Mouse (Mus musculus): ENCODE data around the gene Apba1. TPM values are rescaled to one million over a fixed set of nuclear protein-coding genes. Genes with fewer than 3 reads are reported as not detected.

Gene Apba1
- total and polyA plus RNA-seq, 2 experiments from 2014 or later: 0.36 to 2.4 TPM

DNA sequence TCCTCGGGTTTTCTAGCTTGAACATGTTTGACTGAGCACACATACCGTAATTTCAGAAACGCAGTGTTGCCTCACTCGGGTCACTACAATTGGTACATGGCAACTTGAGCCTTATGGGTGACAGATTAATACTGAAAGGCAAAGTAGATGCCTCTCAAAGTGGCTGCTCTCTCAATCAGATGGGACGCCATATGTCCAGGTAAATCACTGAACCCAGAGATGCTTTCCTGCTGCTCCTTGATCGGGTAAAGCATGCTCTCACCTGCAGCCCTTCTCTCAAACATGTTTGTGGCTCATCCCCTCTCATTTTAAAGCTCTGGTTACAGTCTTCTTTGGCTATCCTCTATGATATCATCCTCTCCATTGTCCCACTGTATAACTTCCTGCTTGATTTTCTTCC, 4.7 kb downstream of the Apba1 start:
- DNase-seq (ENCODE audit: low spot score): no peak
- no peak overlapping the region for H3K9ac ChIP-seq (replicated peaks; ENCODE audit: low read depth, low read length)
- no peak overlapping the region for H3K4me3 ChIP-seq (ENCODE audit: low read depth, low read length)
- H3K27me3 ChIP-seq (ENCODE audit: control insufficient read depth, insufficient read depth, low read length): peaks cover 18% of the 10 kb centered on the region
- whole genome bisulfite sequencing: 77% methylated on average over 6 of the region's 6 CpGs
- ATAC-seq (ENCODE audit: insufficient read depth, low read depth): no peak
- no peak overlapping the region for H3K27ac ChIP-seq (ENCODE audit: low read depth)
- no peaks in the 10 kb centered on the region for H3K36me3 ChIP-seq (replicated peaks; ENCODE audit: control insufficient read depth, insufficient read depth, low read length)
- H3K9me3 ChIP-seq (replicated peaks; ENCODE audit: control insufficient read depth, low read length): no peaks in the 10 kb centered on the region
- H3K4me2 ChIP-seq (ENCODE audit: low read depth, low read length): no peak overlapping the region
- no peaks in the 10 kb centered on the region for H3K4me1 ChIP-seq (ENCODE audit: control insufficient read depth, insufficient read depth)
- no peak for TF ChIP-seq EP300 (IDR thresholded peaks at IDR 0.05; ENCODE audit: low read depth)
- no peak for TF ChIP-seq CTCF (IDR thresholded peaks at IDR 0.05; ENCODE audit: low read depth)

DNA sequence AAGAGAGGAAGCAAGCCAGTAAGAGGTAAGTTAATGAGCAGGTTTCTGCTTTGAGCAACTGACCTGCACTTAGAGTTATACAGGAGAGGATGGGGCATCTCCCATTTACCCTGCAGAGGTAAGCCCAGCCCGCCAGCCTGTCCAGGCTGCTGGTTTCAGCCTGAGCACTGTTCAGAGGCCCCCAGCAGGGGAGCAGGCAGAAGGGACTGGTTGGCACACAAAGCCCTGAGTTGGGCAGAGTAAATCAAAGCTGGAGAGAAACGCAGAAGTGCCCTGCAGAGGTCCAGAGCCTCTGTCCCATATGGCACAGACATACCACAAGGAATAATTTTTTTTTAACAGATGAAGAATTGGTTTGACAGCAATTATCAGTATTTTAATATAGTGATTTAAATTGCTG, 5.4 kb downstream of the Apba1 start:
- DNase-seq (ENCODE audit: low spot score) (no peak), ATAC-seq (ENCODE audit: insufficient read depth, low read depth) (no peak)
- no peak for TF ChIP-seq EP300 (IDR thresholded peaks at IDR 0.05; ENCODE audit: low read depth)
- no peak for TF ChIP-seq CTCF (IDR thresholded peaks at IDR 0.05; ENCODE audit: low read depth)
- no peaks in the 10 kb centered on the region for H3K36me3 ChIP-seq (replicated peaks; ENCODE audit: control insufficient read depth, insufficient read depth, low read length)
- H3K4me1 ChIP-seq (ENCODE audit: control insufficient read depth, insufficient read depth): no peaks in the 10 kb centered on the region
- no peak overlapping the region for H3K9ac ChIP-seq (replicated peaks; ENCODE audit: low read depth, low read length)
- H3K27ac ChIP-seq (ENCODE audit: low read depth): no peak overlapping the region
- no peak overlapping the region for H3K4me3 ChIP-seq (ENCODE audit: low read depth, low read length)
- 76% methylated on average over 2 of the region's 2 CpGs for WGBS
- peaks cover 18% of the 10 kb centered on the region for H3K27me3 ChIP-seq (ENCODE audit: control insufficient read depth, insufficient read depth, low read length)
- H3K4me2 ChIP-seq (ENCODE audit: low read depth, low read length): no peak overlapping the region
- H3K9me3 ChIP-seq (replicated peaks; ENCODE audit: control insufficient read depth, low read length): no peaks in the 10 kb centered on the region

DNA sequence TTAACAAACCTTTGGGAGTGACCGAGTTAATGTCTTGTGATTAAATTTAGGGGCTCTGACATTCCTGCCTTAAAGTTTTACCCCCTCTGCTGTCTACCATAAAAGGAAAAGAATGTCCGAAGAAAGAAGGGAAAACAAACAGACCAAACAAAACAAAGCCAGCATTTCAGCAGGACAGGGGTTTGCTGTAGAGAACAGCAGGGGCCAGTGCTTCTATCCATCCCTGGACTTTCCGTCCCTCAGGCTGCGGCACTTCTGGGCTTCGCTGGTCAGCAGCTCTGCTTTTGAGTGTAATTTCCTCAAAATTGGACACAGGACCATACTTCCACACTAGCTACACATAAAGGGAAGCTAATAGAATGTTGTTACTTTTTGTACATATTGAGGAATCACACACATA, 10.2 kb downstream of the Apba1 start:
- no peak overlapping the region for H3K4me2 ChIP-seq (ENCODE audit: low read depth, low read length)
- no peaks in the 10 kb centered on the region for H3K36me3 ChIP-seq (replicated peaks; ENCODE audit: control insufficient read depth, insufficient read depth, low read length)
- H3K9me3 ChIP-seq (replicated peaks; ENCODE audit: control insufficient read depth, low read length): no peaks in the 10 kb centered on the region
- H3K27me3 ChIP-seq (ENCODE audit: control insufficient read depth, insufficient read depth, low read length): no peaks in the 10 kb centered on the region
- H3K9ac ChIP-seq (replicated peaks; ENCODE audit: low read depth, low read length): no peak overlapping the region
- no peak overlapping the region for H3K4me3 ChIP-seq (ENCODE audit: low read depth, low read length)
- DNase-seq (ENCODE audit: low spot score): no peak
- no peak for ATAC-seq (ENCODE audit: insufficient read depth, low read depth)
- H3K4me1 ChIP-seq (ENCODE audit: control insufficient read depth, insufficient read depth): no peaks in the 10 kb centered on the region
- TF ChIP-seq CTCF (IDR thresholded peaks at IDR 0.05; ENCODE audit: low read depth): no peak
- no peak for TF ChIP-seq EP300 (IDR thresholded peaks at IDR 0.05; ENCODE audit: low read depth)
- WGBS: 73% methylated on average over 5 of the region's 5 CpGs
- H3K27ac ChIP-seq (ENCODE audit: low read depth): no peak overlapping the region

DNA sequence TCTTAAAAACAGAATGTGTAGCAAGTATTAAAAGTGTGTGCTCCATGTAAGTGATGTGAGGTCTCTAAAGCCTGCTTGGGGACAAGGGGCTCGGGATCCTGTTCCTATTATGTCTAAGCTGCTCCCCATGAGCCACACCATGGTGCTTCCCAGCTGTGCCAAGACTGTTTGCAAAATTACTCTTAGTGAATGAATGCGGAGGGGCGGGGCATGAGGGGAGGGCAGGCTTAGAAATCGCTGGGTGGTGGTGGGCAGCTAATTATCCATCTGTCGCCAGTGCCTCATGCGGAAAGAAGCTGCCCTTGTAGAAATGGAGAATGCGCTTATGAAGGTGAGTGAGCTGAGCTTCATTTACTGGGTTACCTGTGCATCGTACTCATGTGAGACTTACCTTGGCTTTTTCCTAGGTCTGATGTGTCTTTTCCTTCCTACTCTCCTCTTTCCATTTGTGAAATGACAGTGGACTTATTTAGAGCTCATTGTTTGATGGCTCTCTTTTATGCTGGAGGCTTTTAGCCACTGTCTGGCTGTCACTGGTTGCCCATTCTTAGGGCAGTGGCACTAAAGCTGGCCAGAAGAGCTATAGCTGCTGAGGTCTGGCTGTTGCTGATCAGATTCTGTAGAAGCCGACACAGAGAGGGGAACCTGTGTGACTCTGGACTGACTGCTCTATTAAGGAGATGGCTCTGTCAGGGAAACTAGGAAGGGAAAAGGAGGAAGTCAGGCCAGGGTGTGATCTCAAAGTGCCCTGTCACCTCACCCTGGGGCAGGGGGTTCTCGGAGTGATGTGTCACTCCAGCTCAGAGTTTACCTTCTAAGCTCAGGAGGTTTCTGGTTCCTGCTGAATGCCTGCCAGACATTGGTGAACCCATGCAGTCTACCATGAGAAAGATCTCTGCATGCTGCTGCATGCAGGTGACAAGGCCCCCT, 12.1 kb downstream of the Apba1 start:
- 69% methylated on average over 10 of the region's 10 CpGs for WGBS

DNA sequence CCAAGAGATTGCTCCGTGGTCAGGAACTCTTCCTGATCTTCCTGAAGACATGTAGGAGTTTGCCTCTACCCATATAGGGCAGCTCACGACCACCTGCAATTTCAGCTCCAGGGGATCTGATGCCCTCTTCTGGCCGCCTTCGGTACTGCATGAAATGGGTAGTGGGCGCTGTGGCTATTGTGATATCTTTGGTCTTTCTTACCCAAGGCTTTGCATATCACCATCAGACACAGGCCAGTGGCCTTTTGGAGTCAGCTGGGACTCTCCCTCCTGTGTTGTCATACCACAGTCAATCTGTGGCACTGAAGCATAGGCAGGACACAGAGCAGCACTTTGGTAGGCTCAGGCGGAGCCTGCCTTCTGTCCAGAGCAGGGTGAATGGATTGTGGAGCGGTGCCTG, 13.3 kb downstream of the Apba1 start:
- DNase-seq (ENCODE audit: low spot score): no peak
- no peak for ATAC-seq (ENCODE audit: insufficient read depth, low read depth)
- Histone ChIP-seq H3K4me2 (ENCODE audit: low read depth, low read length) (no peak overlapping the region), H3K27me3 (ENCODE audit: control insufficient read depth, insufficient read depth, low read length) (no peaks in the 10 kb centered on the region), H3K9ac (replicated peaks; ENCODE audit: low read depth, low read length) (no peak overlapping the region), H3K9me3 (replicated peaks; ENCODE audit: control insufficient read depth, low read length) (no peaks in the 10 kb centered on the region), H3K4me3 (ENCODE audit: low read depth, low read length) (no peak overlapping the region), H3K36me3 (replicated peaks; ENCODE audit: control insufficient read depth, insufficient read depth, low read length) (no peaks in the 10 kb centered on the region), H3K27ac (ENCODE audit: low read depth) (no peak overlapping the region), H3K4me1 (ENCODE audit: control insufficient read depth, insufficient read depth) (no peaks in the 10 kb centered on the region)
- TF ChIP-seq EP300 (IDR thresholded peaks at IDR 0.05; ENCODE audit: low read depth) (no peak), CTCF (IDR thresholded peaks at IDR 0.05; ENCODE audit: low read depth) (peak; percentile 41)
- WGBS: 65% methylated on average over 7 of the region's 7 CpGs

More for the DNA sequence above, 12.1 kb downstream of the Apba1 start:
- no peaks in the 10 kb centered on the region for H3K4me1 ChIP-seq (ENCODE audit: control insufficient read depth, insufficient read depth)
- ATAC-seq (ENCODE audit: insufficient read depth, low read depth) (no peak), DNase-seq (ENCODE audit: low spot score) (no peak)
- H3K27ac ChIP-seq (ENCODE audit: low read depth): no peak overlapping the region
- no peak overlapping the region for H3K4me3 ChIP-seq (ENCODE audit: low read depth, low read length)
- no peak for TF ChIP-seq CTCF (IDR thresholded peaks at IDR 0.05; ENCODE audit: low read depth)
- H3K4me2 ChIP-seq (ENCODE audit: low read depth, low read length): no peak overlapping the region
- no peaks in the 10 kb centered on the region for H3K27me3 ChIP-seq (ENCODE audit: control insufficient read depth, insufficient read depth, low read length)
- no peaks in the 10 kb centered on the region for H3K9me3 ChIP-seq (replicated peaks; ENCODE audit: control insufficient read depth, low read length)
- no peak overlapping the region for H3K9ac ChIP-seq (replicated peaks; ENCODE audit: low read depth, low read length)
- H3K36me3 ChIP-seq (replicated peaks; ENCODE audit: control insufficient read depth, insufficient read depth, low read length): no peaks in the 10 kb centered on the region

DNA sequence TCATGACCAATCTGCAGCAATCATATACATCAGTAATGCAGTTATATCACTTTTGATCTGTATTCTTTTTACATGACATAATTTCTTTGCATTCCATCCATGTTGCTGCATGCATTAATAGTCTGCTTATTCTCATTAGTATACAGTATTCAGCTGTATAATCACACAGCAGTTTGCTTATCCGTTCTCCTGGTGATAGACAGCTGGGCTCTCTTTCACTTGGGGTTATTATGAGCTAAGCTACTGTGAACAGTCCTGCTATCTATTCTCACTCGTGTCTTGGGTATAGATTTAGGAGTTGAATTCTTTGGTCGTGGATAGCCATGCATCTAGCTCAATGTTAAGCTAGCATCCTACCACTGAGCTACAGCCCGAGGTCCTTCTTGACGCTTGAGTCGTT, 16.7 kb downstream of the Apba1 start:
- no peak overlapping the region for H3K4me2 ChIP-seq (ENCODE audit: low read depth, low read length)
- ATAC-seq (ENCODE audit: insufficient read depth, low read depth) (no peak), DNase-seq (ENCODE audit: low spot score) (no peak)
- TF ChIP-seq CTCF (IDR thresholded peaks at IDR 0.05; ENCODE audit: low read depth) (no peak), EP300 (IDR thresholded peaks at IDR 0.05; ENCODE audit: low read depth) (no peak)
- H3K27me3 ChIP-seq (ENCODE audit: control insufficient read depth, insufficient read depth, low read length): no peaks in the 10 kb centered on the region
- H3K4me1 ChIP-seq (ENCODE audit: control insufficient read depth, insufficient read depth): no peaks in the 10 kb centered on the region
- 73% methylated on average over 6 of the region's 6 CpGs for WGBS
- no peak overlapping the region for H3K9ac ChIP-seq (replicated peaks; ENCODE audit: low read depth, low read length)
- H3K9me3 ChIP-seq (replicated peaks; ENCODE audit: control insufficient read depth, low read length): no peaks in the 10 kb centered on the region
- no peak overlapping the region for H3K27ac ChIP-seq (ENCODE audit: low read depth)
- no peak overlapping the region for H3K4me3 ChIP-seq (ENCODE audit: low read depth, low read length)
- H3K36me3 ChIP-seq (replicated peaks; ENCODE audit: control insufficient read depth, insufficient read depth, low read length): no peaks in the 10 kb centered on the region
